ENCODE assay signal across 16 mouse cellular contexts in genomic region chr7:74348318-74348890, GRCm38 (mm10).
"Had no signal": no experiment of that assay in that cellular context is flagged by ENCODE, and none has a peak within 500 bp of the region (broad histone marks: within the 10 kb centered on the region; RNA-seq: fewer than 3 reads in every experiment).

No protein-coding gene starts in this region.

- ATAC-seq: liver, embryonic 12.5 days had no signal

- H3K4me2 ChIP-seq: limb, embryonic 15.5 days; liver, embryonic 12.5 days; lung, embryonic 14.5 days; midbrain, embryonic 12.5 days; stomach, embryonic 15.5 days had no signal

- H3K27me3 ChIP-seq: limb, embryonic 15.5 days; liver, embryonic 12.5 days; midbrain, embryonic 12.5 days; stomach, embryonic 15.5 days had no signal

- DNase-seq: kidney, adult 9 months; kidney, postnatal 36 days; layer of hippocampus, adult 9-11 months; layer of hippocampus, postnatal 36 days; lung, embryonic 14.5 days; lung, postnatal 10 days; lung, postnatal 4 days; retina, postnatal 1 day; right cerebral cortex, postnatal 4 days; spleen, adult 18-20 months; thymus, postnatal 36 days had no signal

- H3K4me3 ChIP-seq: limb, embryonic 15.5 days; liver, embryonic 12.5 days; midbrain, embryonic 12.5 days; stomach, embryonic 15.5 days had no signal

- H3K27ac ChIP-seq: kidney, postnatal 0 days; limb, embryonic 15.5 days; liver, embryonic 12.5 days; midbrain, embryonic 12.5 days; stomach, embryonic 15.5 days had no signal

- H3K4me1 ChIP-seq: liver, embryonic 12.5 days; stomach, embryonic 15.5 days had no signal

- H3K36me3 ChIP-seq: liver, embryonic 12.5 days; midbrain, embryonic 12.5 days; stomach, embryonic 15.5 days had no signal

- H3K9me3 ChIP-seq: limb, embryonic 15.5 days; liver, embryonic 12.5 days; midbrain, embryonic 12.5 days; stomach, embryonic 15.5 days had no signal

- H3K9ac ChIP-seq: limb, embryonic 15.5 days; liver, embryonic 12.5 days; lung, embryonic 14.5 days; midbrain, embryonic 12.5 days; stomach, embryonic 15.5 days had no signal
